Mouse (Mus musculus): ENCODE measurements around the gene Taf1a. TPM values are rescaled to one million over a fixed set of nuclear protein-coding genes. Genes with fewer than 3 reads are reported as not detected.

Taf1a gene
- 8.5 TPM for polyA plus RNA-seq (2014; fragmentation: Illumina TruSeq; extraction: RNeasy Lipid Tissue Mini Kit (QIAGEN cat#74804); ENCODE audit: low read depth, low replicate concordance)

GRCm38 (mm10) chr1:183388426-183389406, at the start of gene Taf1a:
TSS of gene Taf1a (plus strand) at chr1:183388981.

GRCm38 (mm10) chr1:183369427-183370014, 19.3 kb upstream of the Taf1a start, which contains the start of gene Mia3:
TSS of gene Mia3 (minus strand) at chr1:183369553.

DNA sequence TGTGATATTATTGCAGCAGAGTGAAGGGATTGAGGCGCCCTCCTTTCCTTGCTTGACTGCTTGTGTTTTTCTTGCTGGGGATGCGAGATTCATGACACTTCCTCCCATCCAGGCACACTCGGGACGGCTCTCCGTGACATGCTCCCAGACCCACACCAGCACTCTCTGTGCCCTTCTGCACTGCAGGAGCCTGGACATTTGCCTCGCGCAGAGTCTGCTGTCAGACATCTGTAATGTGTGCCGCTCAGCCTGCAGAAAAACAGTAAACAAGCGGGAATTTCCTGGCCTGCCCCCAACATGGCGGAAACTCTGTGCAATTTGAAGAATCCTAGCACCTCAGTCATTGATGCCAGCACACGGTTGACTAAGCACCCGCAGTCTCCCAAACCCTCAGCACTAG, 29.1 kb downstream of the Taf1a start, which contains the start of gene Hhipl2:
Hhipl2 (plus strand) TSS at position 343 of the 400 bp plus-strand sequence.

Other genes starting within 250 kb of the Taf1a start
- gene Disp1, start 167.5 kb upstream of the Taf1a start, polyA plus RNA-seq (2014; fragmentation: Illumina TruSeq; extraction: RNeasy Lipid Tissue Mini Kit (QIAGEN cat#74804); ENCODE audit: low read depth, low replicate concordance) = 0.77 TPM
- gene Aida, start 92.4 kb upstream of the Taf1a start, polyA plus RNA-seq (2014; fragmentation: Illumina TruSeq; extraction: RNeasy Lipid Tissue Mini Kit (QIAGEN cat#74804); ENCODE audit: low read depth, low replicate concordance) = 71.9 TPM
- 77.2 TPM for gene Brox, start 91.7 kb upstream of the Taf1a start, polyA plus RNA-seq (2014; fragmentation: Illumina TruSeq; extraction: RNeasy Lipid Tissue Mini Kit (QIAGEN cat#74804); ENCODE audit: low read depth, low replicate concordance)
- 158 TPM for gene Mia3, start 19.4 kb upstream of the Taf1a start, polyA plus RNA-seq (2014; fragmentation: Illumina TruSeq; extraction: RNeasy Lipid Tissue Mini Kit (QIAGEN cat#74804); ENCODE audit: low read depth, low replicate concordance)
- gene Hhipl2, start 29.2 kb downstream of the Taf1a start, polyA plus RNA-seq (2014; fragmentation: Illumina TruSeq; extraction: RNeasy Lipid Tissue Mini Kit (QIAGEN cat#74804); ENCODE audit: low read depth, low replicate concordance) = not detected